Mouse (Mus musculus) spleen, embryonic (tissue): Measurements from ENCODE around the gene 0610010K14Rik.

Experiments used
- CTCF ChIA-PET: fragments of 350-600 bp; sonication (Branson Sonifier 250); formaldehyde crosslinking; loops from one replicate; lab custom pipeline; 2022; lab: Charles Lee

Gene 0610010K14Rik

DNA sequence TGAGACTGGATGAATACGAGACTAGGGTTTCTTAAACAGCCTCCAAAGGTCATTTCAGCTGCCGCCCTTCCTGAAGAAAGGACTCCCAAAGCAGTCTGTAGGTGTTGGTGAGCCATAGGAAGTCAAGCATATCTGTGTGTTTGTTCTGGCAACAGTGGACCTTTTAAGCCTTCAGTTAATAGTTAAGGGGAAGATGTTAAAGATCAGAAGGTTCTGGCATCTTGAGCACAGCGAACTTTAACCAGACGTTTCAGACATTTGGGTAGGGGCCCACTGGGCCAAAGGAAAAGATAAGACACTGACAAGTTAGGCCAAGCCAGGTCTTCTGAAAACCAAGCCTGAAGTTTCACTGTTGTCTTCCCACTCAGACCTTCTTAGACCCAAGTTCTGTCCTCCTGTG is 19.7 kb downstream of the 0610010K14Rik start:
- CTCF ChIA-PET, result no interaction called here

DNA sequence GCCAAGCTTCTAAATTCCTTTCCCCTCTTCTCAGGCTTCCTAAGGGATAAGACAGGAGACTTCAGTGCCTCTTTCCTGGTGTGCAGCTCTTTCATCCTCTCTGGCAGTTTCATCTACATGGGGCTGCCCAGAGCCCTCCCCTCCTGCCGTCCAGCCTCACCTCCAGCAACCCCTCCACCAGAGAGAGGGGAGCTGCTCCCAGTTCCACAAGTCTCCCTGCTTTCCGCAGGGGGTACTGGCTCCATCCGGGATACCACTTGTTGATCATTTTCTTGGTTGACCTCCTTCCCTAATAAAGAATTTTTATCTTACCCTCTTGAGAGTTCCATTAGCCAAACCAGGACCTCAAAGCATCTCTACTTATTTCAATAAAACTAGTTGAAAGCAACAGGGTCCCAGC is 21.6 kb downstream of the 0610010K14Rik start:
- CTCF ChIA-PET, result interaction anchor here (0.6 kb wide), 1 partner anchor 15 kb away, joined by 12 read pairs; no protein-coding TSS in a partner anchor

DNA sequence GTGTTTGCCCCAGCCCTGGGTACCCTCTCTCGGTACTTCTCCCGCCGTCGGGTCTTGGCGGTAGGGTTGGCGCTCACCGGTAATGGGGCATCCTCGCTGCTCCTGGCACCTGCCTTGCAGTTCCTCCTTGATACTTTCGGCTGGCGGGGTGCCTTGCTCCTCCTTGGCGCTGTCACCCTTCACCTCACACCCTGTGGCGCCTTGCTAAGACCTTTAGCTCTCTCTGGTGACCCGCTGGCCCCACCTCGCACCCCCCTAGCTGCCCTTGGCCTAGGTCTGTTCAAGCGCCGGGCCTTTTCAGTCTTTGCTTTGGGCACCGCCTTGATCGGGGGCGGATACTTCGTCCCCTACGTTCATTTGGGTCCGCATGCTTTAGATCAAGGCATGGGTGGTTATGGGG is 22.4 kb downstream of the 0610010K14Rik start:
- CTCF ChIA-PET, result no interaction called here

DNA sequence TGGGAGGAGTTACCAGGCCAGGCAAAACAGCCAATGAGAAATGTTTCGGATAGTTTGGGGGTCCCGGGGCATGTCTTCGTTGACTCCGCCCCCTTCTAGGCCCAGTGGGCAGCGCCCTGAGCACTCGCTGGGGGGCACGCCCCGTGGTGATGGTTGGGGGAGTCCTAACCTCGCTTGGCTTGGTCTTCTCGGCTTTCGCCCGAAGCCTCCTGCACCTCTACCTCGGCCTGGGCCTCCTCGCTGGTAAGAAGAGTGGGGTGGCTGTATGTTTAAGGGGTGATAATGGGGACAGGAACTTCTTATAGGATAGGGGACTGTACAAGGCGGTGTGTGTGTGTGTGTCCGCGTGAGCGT is 22.9 kb downstream of the 0610010K14Rik start:
- CTCF ChIA-PET, result interaction anchor here (0.8 kb wide), 1 partner anchor 10 kb away, joined by 4 read pairs; no protein-coding TSS in a partner anchor

DNA sequence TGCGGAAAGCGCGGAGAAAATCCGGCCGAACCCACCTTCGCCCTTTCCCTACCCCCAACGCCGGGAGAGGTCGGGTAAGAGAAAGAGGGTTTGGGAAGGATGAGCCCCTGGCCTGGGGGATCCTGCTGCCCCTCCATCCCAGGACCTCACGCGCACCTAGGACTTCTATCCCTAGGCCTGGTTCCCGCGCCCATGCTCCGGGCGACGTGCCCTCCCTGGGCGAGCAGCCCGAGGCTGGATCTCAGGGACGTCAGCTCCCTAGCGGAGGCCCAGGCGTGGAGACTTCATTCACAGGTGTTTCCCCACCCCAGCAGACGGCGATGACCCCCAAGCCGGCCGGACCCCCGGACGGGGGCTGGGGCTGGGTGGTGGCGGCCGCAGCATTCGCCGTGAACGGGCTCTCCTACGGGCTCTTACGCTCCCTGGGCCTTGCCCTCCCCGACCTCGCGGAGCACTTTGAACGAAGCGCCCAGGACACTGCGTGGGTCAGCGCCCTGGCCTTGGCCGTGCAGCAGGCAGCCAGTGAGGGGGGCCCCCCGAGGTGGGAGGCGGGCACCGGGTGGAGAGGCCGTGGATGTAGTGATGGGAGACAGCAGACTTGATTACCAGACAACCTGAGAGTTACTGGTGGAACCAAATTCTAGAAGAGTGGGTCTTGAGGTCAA is 23.4 kb downstream of the 0610010K14Rik start:
- CTCF ChIA-PET, result interaction anchor here (0.6 to 0.8 kb wide), 3 partner anchors 9 to 617 kb away, joined by 3 to 5 read pairs (median 4); partner anchors contain the start of gene Bcl6b

DNA sequence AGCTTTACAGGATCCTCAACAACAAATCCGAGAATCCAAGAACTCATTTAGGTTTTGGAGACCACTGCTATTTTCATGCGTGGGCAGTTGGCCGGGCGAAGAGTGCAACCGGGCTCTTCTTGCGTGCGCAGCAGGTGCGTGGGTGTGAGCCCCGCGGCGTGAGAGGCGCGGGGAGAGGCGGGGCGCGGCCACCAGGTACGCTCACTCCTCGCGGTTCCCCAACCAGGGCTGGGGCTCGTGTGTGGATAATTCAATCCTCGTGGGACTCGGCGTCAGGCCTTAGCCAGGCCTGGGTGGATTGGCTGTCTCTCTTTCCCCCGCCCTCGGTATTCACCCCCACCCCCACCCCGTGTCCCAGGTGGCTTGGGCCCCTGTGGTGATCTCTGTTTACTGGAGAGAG is 24.0 kb downstream of the 0610010K14Rik start:
- CTCF ChIA-PET, result interaction anchor here (0.6 to 0.8 kb wide), 3 partner anchors 8 to 616 kb away, joined by 3 to 5 read pairs (median 4); partner anchors contain the start of gene Bcl6b

DNA sequence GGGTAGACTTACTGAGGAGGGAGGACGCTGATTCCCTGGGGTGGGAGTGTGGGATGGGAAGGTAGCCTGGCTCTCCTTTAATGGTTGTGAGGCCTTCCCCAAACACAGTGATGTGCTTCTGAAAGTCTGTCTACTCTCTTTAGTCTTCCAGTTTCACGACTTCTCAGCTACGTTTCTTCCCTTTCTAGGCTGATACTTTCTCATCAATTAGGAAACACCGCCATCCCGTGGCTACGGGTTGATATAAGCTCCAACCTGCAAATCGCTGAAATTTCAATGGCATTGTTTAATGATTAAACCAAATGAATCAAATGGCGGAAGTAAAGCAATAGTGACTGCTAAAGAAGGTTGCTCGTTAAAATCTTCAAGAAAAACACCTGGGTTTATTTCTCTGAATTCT is 24.8 kb downstream of the 0610010K14Rik start:
- CTCF ChIA-PET, result interaction anchor here (0.7 to 1.0 kb wide), 2 partner anchors 18 to 107 kb away, joined by 3 to 4 read pairs; no protein-coding TSS in a partner anchor

DNA sequence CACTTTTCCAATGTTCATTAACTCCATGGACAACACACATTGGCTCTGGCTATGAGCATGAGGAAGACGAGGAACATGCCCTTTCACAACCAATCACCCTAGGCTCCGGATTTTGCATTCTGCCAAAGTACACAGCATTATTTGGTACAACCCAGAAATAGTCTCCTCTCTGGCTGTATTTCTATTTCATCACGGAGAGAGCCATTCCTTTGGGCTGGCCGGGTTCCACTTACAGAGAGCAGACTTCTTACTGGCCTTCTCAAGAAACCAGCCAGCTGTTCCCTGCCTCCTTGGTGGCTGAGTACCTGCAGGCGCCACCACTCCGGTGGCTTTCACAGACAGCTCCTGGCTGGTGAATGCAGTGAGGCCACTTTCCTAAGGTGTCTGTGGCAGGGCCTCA is 25.3 kb downstream of the 0610010K14Rik start, which contains the start of gene Slc16a11:
TSS of gene Slc16a11 (plus strand) at position 330 of the 400 bp plus-strand sequence.
- CTCF ChIA-PET, result interaction anchor here (0.5 to 1.0 kb wide), 2 partner anchors 18 to 42 kb away, joined by 3 read pairs; no protein-coding TSS in a partner anchor

DNA sequence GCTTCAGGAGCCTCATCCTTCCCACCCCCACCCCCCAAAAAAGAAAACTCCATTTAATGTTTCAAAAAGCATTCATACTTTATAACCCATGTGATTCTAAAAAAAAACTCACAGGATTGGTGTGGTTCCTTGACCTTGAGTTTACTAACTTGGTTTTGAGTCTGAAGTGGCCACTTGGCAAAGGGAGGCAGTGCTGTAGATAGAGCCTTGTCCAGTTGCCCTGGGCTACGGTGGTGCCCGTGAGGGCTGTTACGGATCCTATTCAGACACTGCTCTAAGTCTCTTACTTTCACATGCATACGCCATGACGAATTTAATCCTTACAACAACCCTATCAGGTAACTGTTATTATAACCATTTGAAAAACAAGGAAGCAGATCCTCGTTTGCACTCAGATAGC is 25.7 kb downstream of the 0610010K14Rik start:
- CTCF ChIA-PET, result interaction anchor here (0.5 kb wide), 1 partner anchor 41 kb away, joined by 3 read pairs; no protein-coding TSS in a partner anchor

DNA sequence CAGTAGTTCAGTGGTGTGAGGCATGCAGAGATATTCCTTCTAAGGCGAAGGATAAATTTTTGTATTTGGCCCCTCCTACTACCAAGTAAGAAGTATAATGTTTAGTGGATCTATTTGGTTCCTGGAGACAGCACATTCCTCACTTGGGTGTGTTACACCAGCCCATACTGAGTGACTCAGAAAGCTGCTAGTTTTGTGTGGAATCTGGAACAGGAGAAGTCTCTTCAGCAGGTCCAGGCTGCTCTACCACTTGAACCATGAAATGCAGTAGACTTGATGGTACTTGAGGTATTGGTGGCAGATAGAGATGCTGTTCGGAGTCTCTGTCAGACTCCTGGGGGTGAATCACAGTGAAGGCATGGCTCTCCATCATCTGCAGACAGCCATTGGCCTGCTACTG is 27.0 kb downstream of the 0610010K14Rik start:
- CTCF ChIA-PET, result no interaction called here

DNA sequence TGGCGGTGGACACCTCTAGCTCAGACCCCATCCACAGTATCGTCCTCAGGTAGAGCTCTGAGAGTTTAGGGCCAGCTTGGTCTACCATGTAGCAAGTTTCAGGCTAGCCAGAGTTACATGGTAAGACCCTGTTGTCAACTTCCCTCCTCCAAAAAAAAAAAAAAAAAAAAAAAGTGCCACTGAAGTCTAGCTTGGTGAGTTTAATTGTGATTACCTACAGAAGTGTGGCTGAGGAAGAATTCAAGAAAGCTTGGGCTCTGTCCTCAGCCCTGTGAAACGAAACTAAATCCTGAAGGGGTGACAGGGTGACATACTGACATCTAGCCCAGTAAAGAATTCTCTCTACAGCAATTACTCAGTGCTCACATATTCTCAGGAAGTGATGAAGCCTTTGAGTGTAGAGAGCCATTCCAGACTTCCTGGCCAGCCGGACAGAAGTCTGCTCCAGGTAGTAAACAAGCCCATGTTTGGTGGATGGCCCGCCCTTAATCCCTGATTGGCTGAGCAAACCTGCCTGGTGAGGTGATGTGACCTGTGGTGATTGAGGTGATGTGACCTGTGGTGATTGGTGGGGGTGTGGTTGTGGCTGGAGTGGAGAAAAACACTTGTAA is 28.8 kb downstream of the 0610010K14Rik start:
- CTCF ChIA-PET, result no interaction called here

DNA sequence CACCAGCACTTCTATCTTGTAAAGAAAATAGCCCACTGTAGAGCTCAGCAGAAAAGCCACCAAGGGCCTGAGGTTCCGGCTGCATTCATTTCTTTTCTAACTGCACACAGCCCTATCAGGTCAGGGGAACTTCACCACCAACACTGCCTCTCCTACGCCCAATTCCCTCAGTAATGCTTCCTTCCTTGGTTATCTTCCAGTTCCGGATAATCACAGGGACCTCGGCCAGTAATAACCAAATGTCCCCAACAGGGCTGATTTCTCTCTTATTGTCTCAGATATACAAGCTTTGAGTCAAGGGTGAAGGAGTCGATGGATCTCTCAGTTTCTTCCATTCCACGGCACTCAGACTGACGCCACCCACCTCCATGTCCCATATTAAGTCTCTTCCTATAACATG is 30.4 kb downstream of the 0610010K14Rik start:
- CTCF ChIA-PET, result no interaction called here

DNA sequence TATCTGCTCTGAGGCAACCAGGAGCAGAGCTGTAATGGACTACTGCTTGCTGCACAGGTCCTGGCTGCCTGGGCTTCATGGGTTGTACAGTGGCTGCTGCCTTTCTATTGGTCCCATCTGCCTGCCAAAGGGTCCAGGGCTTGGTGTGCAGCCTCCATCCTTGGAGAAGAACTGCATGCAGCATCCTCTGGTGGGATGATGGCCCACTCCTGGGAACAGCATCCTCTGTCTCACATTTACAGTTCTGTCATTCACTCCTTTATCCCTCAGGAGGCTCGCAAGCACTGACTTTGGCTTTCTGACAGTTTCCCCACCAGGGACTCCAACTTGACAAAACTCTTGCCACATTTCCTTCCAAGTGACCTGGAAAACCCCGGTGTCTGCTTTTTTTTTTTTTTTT is 30.9 kb downstream of the 0610010K14Rik start:
- CTCF ChIA-PET, result no interaction called here

DNA sequence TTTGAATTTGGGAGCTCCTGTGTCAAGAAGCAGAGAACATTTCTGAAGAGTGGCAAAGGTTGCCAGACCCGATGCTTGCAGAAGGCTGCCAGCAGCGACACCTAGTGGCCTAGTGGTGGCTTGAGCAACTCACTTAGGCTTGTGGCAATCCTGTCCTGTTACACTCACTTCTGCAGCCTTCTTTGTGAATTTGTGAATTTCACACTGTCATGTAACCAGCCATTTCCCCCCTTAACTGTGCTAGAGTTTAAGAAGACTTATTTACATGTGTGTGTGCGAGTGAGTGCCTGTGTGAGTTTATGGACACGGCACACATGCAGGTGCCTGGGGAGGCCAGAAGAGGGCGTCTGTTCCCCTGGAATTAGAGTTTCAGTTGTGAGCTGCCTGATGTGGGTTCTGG is 36.0 kb downstream of the 0610010K14Rik start:
- CTCF ChIA-PET, result no interaction called here

DNA sequence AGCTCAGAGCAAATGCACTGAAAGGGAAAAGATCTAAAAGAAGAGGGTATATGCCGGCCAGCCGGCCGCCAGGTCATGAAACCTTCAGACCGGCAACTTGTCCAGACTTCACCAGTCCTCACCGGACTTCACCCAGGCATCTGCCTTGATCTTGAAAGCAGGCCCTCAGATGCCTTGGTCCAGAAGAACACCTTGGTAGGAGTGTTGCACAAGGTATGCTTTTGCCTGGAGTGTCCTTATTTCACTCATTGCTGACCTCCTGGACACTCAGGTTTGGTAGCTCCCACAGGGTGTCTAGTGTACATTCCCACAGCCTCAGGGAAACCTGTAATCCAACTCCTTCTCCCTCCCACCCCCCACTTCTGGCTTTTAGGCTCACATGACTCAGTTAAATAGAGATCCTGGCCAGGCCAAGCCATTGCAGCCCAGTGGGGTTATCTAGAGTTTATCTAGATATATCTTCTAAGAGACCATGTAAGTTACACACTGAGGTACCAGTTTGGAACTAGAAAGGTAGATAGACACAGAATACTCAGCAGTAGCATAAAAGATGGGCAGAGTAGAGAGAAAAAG is 37.6 kb downstream of the 0610010K14Rik start:
- CTCF ChIA-PET, result no interaction called here

DNA sequence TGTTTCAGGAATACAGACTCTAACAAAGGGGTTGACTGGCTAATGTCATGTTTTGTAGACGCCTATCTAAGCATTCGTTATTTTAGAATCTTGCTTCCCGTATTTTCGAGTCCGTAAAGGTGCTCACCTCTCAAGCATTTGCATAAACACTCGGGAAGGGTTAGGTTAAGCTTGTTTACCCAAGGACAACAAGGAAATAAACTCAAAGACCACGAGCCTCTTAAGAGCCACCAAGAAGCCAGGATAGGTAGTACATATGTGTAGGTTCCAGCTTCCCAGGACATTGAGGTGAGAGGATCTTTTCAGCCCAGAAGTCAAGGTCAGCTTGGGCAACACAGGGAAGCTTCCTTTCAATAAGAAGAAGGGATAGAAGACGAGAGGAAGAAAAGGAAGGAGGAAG is 38.6 kb downstream of the 0610010K14Rik start:
- CTCF ChIA-PET, result no interaction called here

DNA sequence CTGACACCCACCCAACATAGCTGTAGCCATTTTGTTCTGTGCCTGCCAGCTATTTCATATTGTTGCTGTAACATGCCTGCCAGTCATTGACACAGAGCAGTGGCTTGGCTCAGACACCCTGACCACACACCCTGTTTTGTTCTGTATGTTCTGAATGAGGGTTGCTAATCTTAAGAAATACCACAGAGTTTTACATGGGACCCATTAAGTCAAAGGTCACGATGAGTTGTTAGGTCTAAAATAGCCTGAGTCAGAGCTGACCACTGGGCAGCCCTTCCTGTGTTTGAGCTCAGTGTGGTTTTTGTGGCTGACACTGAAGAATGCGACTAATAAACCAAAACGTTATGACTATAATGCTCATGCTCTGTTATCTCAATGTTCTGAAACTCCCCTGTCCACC is 39.4 kb downstream of the 0610010K14Rik start:
- CTCF ChIA-PET, result no interaction called here

DNA sequence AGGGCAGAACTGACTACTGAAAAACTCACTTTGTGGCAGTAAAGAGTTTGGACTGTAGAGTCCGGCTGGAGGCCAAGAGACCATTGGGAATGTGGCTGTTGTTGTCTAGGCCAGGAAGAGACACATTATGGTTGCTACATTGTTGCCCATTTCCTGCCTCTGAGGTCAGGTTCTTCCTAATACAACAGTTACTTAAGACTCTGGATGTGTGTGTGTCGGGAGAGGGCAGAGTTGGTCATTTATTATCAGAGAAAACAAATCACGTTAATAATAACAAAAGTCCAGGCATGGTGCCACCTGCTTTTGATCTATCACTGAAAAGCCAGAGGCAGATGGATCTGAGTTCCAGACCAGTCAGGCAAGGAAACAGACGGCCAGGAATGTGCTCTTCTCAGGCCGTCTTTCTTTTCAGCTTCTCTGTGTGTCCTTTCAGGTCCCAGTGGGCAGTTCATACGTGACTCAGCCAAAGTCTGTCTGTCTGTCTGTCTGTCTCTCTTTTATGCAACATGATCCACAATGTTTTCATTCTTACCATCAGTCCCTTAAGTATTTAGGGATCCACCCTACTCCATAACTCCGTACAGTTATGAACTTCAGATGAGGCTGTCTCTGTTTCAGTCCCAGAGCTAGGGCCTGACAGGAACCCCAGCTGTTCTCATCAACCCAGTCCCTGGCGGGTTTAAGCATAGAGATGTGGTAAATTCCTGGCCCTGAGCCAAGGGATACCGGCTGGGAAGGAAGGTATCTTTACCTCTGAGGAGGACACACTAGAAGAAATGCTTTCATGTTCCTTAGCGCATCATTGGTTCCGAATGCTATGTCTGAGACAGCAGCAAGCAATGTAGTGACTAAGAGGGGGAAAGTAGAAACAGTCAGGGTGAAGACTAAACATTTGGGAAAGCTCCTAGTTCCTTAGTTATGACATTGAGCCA is 44.1 kb downstream of the 0610010K14Rik start:
- CTCF ChIA-PET, result no interaction called here

DNA sequence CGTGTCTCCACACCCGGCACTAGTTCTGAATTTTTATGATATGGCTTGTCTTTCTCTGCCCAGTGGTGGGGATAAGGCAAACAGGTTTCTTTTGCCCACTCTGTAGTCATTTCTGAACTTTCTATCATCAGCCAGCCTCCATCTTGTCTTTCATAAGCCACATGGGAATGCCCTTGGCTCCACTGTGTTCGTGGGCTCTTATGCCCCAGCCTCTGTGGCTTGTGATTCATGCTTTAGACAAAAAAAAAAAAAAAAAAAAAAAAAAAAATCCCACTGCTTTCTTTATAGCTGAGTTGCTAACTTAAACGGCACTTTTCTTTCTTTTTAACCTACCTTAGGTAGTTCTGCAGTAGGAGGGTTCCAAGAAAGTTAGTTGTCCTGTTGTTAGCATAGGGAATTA is 45.6 kb downstream of the 0610010K14Rik start:
- CTCF ChIA-PET, result no interaction called here

DNA sequence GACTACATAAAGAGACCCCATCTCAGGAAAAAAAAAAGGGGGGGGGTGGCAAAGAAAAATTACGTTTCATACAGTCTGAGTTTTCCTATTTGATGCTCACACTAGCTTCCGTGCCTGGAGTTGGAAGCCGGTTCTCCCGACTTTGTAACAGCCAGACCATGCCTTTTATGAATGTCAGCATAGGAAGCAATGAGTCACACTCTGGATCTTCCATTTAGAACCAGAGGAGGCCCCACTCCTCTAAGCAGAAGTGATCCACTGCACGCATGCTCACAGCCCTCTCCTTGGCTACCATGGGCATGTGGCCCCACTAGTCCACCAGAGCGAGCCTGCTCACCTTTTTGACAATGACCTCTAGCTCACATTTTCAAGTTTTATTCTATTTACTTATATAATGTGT is 46.5 kb downstream of the 0610010K14Rik start:
- CTCF ChIA-PET, result no interaction called here
